Mouse (Mus musculus) limb, embryonic 15.5 days (tissue): ENCODE measurements around the gene Tgfb3. TPM values are rescaled to one million over a fixed set of nuclear protein-coding genes. Genes with fewer than 3 reads are reported as not detected.
A peak's percentile ranks its signal among the peaks of the same experiment; 100 is the strongest.

Experiments used
- ATAC-seq: fragments of 200-750 bp; cut with Nextera tagmentation; 2 replicates; pipeline ENCODE4 v1.8.0; 2017; ENCODE audit warnings: low read depth, moderate TSS enrichment; ENCODE audit not compliant: insufficient number of reproducible peaks, low FRiP score, low TSS enrichment
- H3K27ac ChIP-seq: fragments of 300-500 bp; sonication (generic); 2 replicates; pipeline ENCODE4 v1.5.1; 2015; ENCODE audit warnings: moderate library complexity, mild to moderate bottlenecking, inconsistent platforms
- H3K27me3 ChIP-seq: fragments of 300-500 bp; sonication (generic); 2 replicates; pipeline ENCODE4 v1.6.1; 2015; ENCODE audit warnings: inconsistent platforms
- H3K36me3 ChIP-seq: fragments of 300-500 bp; sonication (generic); 2 replicates; pipeline ENCODE4 v1.6.1; 2015; ENCODE audit warnings: inconsistent platforms
- H3K4me1 ChIP-seq: fragments of 300-500 bp; sonication (generic); 2 replicates; pipeline ENCODE4 v1.6.1; 2015; ENCODE audit warnings: inconsistent platforms
- H3K4me2 ChIP-seq: fragments of 300-500 bp; sonication (generic); 2 replicates; pipeline ENCODE4 v1.6.1; 2015; ENCODE audit warnings: mild to moderate bottlenecking, inconsistent platforms
- H3K4me3 ChIP-seq: fragments of 300-500 bp; sonication (generic); 2 replicates; pipeline ENCODE4 v1.5.1; 2015; ENCODE audit warnings: mild to moderate bottlenecking, inconsistent platforms
- H3K9ac ChIP-seq: fragments of 300-500 bp; sonication (generic); 2 replicates; pipeline ENCODE4 v1.6.1; 2015; ENCODE audit warnings: inconsistent platforms
- H3K9me3 ChIP-seq: fragments of 300-500 bp; sonication (generic); 2 replicates; pipeline ENCODE4 v1.6.1; 2016; ENCODE audit warnings: inconsistent platforms
- WGBS: fragments of 180-500 bp; shearing (Covaris S2); methylation state at CpG from one replicate; pipeline ENCODE4 v1.1.7; 2015; 5-methylcytosine and 5-hydroxymethylcytosine counted together
- polyA plus RNA-seq: library from polyadenylated mRNA; unstranded; fragments of >200 nt; fragmentation: Nextera tagmentation; extraction: Ambion mirVana; gene quantifications from 2 replicates; pipeline ENCODE4 v1.2.1, GENCODE M21; 2015

Gene Tgfb3
- polyA plus RNA-seq, 1 experiment from 2014 or later, result 102 TPM

GRCm38 (mm10) chr12:86102686-86103085 is 23.8 kb upstream of the Tgfb3 start:
- H3K9ac ChIP-seq, result no peak overlapping the region
- no peaks in the 10 kb centered on the region for H3K9me3 ChIP-seq
- H3K27ac ChIP-seq, result peak overlapping the region; percentile 5; the same call in 1 of the 2 replicates
- 61% methylated on average over 8 of the region's 8 CpGs for WGBS
- no peaks in the 10 kb centered on the region for H3K27me3 ChIP-seq
- H3K4me1 ChIP-seq, result peaks cover 37% of the 10 kb centered on the region
- H3K36me3 ChIP-seq, result 0 out of 2 replicates have a peak, but pooled peaks cover 3% of the 10 kb centered on the region
- H3K4me2 ChIP-seq, result no peak overlapping the region
- H3K4me3 ChIP-seq, result no peak overlapping the region
- ATAC-seq, result no peak

GRCm38 (mm10) chr12:86100711-86101110 is 21.9 kb upstream of the Tgfb3 start:
- no peak overlapping the region for H3K4me2 ChIP-seq
- H3K27ac ChIP-seq, result peak overlapping the region; percentile 50; the same call in 1 of the 2 replicates

GRCm38 (mm10) chr12:86097781-86098180 is 18.9 kb upstream of the Tgfb3 start:
- no peak overlapping the region for H3K4me2 ChIP-seq
- no peak overlapping the region for H3K4me3 ChIP-seq
- ATAC-seq, result no peak
- no peaks in the 10 kb centered on the region for H3K27me3 ChIP-seq
- H3K36me3 ChIP-seq, result peaks cover 6% of the 10 kb centered on the region; the same call in 1 of the 2 replicates
- H3K9ac ChIP-seq, result no peak overlapping the region
- H3K27ac ChIP-seq, result no peak overlapping the region
- peaks cover 18% of the 10 kb centered on the region for H3K4me1 ChIP-seq
- WGBS, result 73% methylated on average over 11 of the region's 11 CpGs
- H3K9me3 ChIP-seq, result no peaks in the 10 kb centered on the region

More at GRCm38 (mm10) chr12:86100711-86101110, 21.9 kb upstream of the Tgfb3 start:
- 28% methylated on average over 3 of the region's 3 CpGs for WGBS
- no peaks in the 10 kb centered on the region for H3K27me3 ChIP-seq
- H3K4me1 ChIP-seq, result peaks cover 37% of the 10 kb centered on the region
- ATAC-seq, result no peak
- no peak overlapping the region for H3K9ac ChIP-seq
- H3K36me3 ChIP-seq, result peaks cover 4% of the 10 kb centered on the region; the same call in 1 of the 2 replicates
- no peak overlapping the region for H3K4me3 ChIP-seq
- no peaks in the 10 kb centered on the region for H3K9me3 ChIP-seq

DNA sequence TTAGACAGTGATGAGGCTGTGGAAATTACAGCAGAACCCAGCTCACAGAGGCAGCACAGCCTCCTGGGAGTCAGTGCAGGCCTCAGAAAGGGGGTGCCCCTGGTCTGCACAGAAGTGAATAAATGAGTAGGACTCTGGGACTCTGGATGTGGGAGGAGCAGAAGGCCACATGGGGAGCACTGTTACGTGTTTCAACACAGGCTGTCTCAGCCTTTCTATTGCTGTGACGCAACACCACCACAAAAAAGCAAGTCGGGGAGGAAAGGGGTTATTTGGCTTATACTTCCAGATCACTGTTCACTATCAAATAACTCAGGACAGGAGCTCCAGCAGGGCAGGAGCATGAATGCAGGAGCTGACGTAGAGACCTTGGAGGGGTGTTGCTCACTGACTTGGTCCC is 17.0 kb upstream of the Tgfb3 start:
- Histone ChIP-seq H3K4me2 (no peak overlapping the region), H3K9me3 (no peaks in the 10 kb centered on the region), H3K27ac (no peak overlapping the region), H3K36me3 (peaks cover 8% of the 10 kb centered on the region; the same call in 1 of the 2 replicates), H3K4me3 (no peak overlapping the region), H3K27me3 (no peaks in the 10 kb centered on the region), H3K4me1 (peaks cover 14% of the 10 kb centered on the region), H3K9ac (no peak overlapping the region)
- WGBS, result 89% methylated on average over 4 of the region's 4 CpGs
- no peak for ATAC-seq

GRCm38 (mm10) chr12:86094075-86094474 is 15.2 kb upstream of the Tgfb3 start:
- WGBS, result 89% methylated on average over 4 of the region's 4 CpGs
- H3K9me3 ChIP-seq, result no peaks in the 10 kb centered on the region
- H3K36me3 ChIP-seq, result peaks cover 17% of the 10 kb centered on the region
- no peak overlapping the region for H3K9ac ChIP-seq
- H3K4me3 ChIP-seq, result no peak overlapping the region
- no peak overlapping the region for H3K4me2 ChIP-seq
- H3K4me1 ChIP-seq, result peaks cover 10% of the 10 kb centered on the region
- ATAC-seq, result no peak
- H3K27me3 ChIP-seq, result no peaks in the 10 kb centered on the region
- no peak overlapping the region for H3K27ac ChIP-seq

GRCm38 (mm10) chr12:86091601-86092132 is 12.8 kb upstream of the Tgfb3 start:
- H3K4me1 ChIP-seq, result peaks cover 6% of the 10 kb centered on the region
- no peak overlapping the region for H3K4me3 ChIP-seq
- WGBS, result 45% methylated on average over 18 of the region's 18 CpGs
- H3K27ac ChIP-seq, result peak overlapping the region; percentile 14; the same call in 1 of the 2 replicates
- peaks cover 19% of the 10 kb centered on the region for H3K36me3 ChIP-seq
- no peaks in the 10 kb centered on the region for H3K27me3 ChIP-seq
- H3K9me3 ChIP-seq, result no peaks in the 10 kb centered on the region
- no peak overlapping the region for H3K9ac ChIP-seq
- ATAC-seq, result 0 out of 2 replicates have a peak, but pooled peaks have one; percentile 30
- H3K4me2 ChIP-seq, result no peak overlapping the region

DNA sequence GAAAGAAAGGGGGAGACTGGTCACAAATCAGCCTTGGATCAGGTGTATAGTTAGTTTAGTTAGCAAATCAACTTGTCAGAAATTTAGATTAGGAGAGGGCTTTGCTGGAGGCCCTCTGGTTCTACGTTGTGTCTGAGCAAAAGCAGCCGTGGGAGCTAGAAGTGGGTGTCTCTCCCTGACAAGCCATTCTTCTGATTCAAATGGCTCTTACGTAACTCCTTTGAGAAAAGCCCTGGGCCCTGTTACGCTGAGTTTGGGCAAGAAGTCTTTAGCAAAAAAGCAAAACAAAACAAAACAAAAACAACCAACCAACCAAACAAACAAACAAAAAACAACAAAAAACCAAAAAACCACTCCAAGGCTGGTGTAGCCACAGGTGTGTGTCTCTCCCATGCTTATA is 11.9 kb upstream of the Tgfb3 start:
- ATAC-seq, result no peak
- Histone ChIP-seq H3K9ac (no peak overlapping the region), H3K36me3 (peaks cover 22% of the 10 kb centered on the region), H3K9me3 (no peaks in the 10 kb centered on the region), H3K27ac (no peak overlapping the region), H3K4me3 (no peak overlapping the region), H3K4me2 (no peak overlapping the region), H3K27me3 (no peaks in the 10 kb centered on the region), H3K4me1 (peaks cover 6% of the 10 kb centered on the region)
- 71% methylated on average over 4 of the region's 4 CpGs for WGBS

- 71% methylated on average over 7 of the region's 7 CpGs for WGBS
- no peak for ATAC-seq
- Histone ChIP-seq H3K9ac (no peak overlapping the region), H3K4me2 (no peak overlapping the region), H3K36me3 (peaks cover 21% of the 10 kb centered on the region), H3K9me3 (no peaks in the 10 kb centered on the region), H3K27me3 (no peaks in the 10 kb centered on the region), H3K27ac (no peak overlapping the region), H3K4me1 (peaks cover 10% of the 10 kb centered on the region), H3K4me3 (no peak overlapping the region)
Measured at GRCm38 (mm10) chr12:86088042-86088441, 9.2 kb upstream of the Tgfb3 start.

- no peaks in the 10 kb centered on the region for H3K9me3 ChIP-seq
- H3K27ac ChIP-seq, result no peak overlapping the region
- WGBS, result 71% methylated on average over 8 of the region's 8 CpGs
- peaks cover 12% of the 10 kb centered on the region for H3K4me1 ChIP-seq
- no peak overlapping the region for H3K9ac ChIP-seq
- peaks cover 18% of the 10 kb centered on the region for H3K36me3 ChIP-seq
- no peak overlapping the region for H3K4me2 ChIP-seq
- H3K4me3 ChIP-seq, result no peak overlapping the region
- H3K27me3 ChIP-seq, result no peaks in the 10 kb centered on the region
- no peak for ATAC-seq
Measured at GRCm38 (mm10) chr12:86086550-86086949, 7.7 kb upstream of the Tgfb3 start.

- H3K27me3 ChIP-seq, result no peaks in the 10 kb centered on the region
- H3K27ac ChIP-seq, result no peak overlapping the region
- H3K4me1 ChIP-seq, result peaks cover 7% of the 10 kb centered on the region
- H3K9ac ChIP-seq, result no peak overlapping the region
- H3K36me3 ChIP-seq, result peaks cover 18% of the 10 kb centered on the region
- H3K9me3 ChIP-seq, result no peaks in the 10 kb centered on the region
- WGBS, result 77% methylated on average over 7 of the region's 7 CpGs
- no peak for ATAC-seq
- H3K4me2 ChIP-seq, result no peak overlapping the region
- no peak overlapping the region for H3K4me3 ChIP-seq
Measured at GRCm38 (mm10) chr12:86085873-86086272, 7.0 kb upstream of the Tgfb3 start.

DNA sequence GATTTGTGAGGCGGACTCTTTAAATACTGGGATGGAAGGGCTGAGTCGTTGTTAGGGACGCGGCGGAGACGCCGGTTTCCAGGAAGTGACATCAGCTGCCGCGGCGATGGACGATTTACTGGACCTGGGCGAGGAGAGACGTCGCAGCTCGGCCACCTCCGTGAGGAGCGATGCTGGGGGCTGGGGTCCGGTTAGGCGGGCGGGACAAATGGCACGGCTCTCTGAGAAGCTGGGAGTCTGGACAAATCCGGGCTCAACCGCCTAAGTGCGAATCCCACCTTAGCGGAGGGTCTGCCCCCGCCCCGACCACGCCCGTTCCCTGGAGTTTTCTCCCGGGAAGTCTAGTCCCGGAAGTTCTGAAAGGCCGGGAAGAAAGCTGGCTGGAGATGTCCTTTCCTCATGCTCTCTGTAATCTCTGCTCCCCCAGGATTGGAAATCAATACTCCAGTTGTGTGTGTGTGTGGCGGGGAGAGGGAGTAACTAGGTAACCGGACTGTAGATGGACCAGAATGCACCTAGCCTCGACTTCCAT is 3.7 kb upstream of the Tgfb3 start, which contains the start of gene Ift43:
Gene Ift43 (plus strand): TSS at position 61 of the 532 bp plus-strand sequence.
- ATAC-seq, result no peak
- under 1% methylated on average over 35 of the region's 35 CpGs for WGBS
- H3K36me3 ChIP-seq, result 0 out of 2 replicates have a peak, but pooled peaks cover 4% of the 10 kb centered on the region

DNA sequence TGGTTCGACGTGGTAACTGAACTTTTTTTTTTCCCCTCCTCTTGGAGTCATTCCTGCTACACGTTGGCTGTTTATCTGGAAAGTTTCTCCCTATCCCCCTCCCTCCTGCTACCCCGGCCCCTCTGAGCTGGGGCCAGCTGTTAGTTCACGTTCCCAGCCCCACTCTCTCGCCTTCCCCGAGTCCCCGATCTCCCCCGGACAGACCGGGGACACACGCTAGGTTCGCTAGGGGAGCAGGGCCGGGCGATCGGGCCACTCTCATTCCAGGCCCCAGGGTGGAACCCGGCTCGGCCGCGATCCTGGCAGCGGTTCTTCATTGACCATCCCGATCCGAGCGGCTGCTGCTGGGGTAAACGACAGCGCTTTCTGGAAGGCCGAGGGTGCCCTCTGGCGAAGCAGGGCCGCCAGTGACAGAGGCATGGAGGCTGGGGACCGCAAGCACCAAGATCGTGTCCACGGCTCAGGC is 394 bp upstream of the Tgfb3 start:
- no peaks in the 10 kb centered on the region for H3K27me3 ChIP-seq
- peaks cover 7% of the 10 kb centered on the region; the same call in 1 of the 2 replicates for H3K36me3 ChIP-seq
- peak; percentile 80 for ATAC-seq
- under 1% methylated on average over 31 of the region's 31 CpGs for WGBS
- H3K27ac ChIP-seq, result peak overlapping the region; percentile 100
- H3K9me3 ChIP-seq, result no peaks in the 10 kb centered on the region
- peak overlapping the region; percentile 59 for H3K9ac ChIP-seq
- peak overlapping the region; percentile 80 for H3K4me2 ChIP-seq
- peak overlapping the region; percentile 57 for H3K4me3 ChIP-seq
- peaks cover 43% of the 10 kb centered on the region for H3K4me1 ChIP-seq

More for the DNA sequence above, 3.7 kb upstream of the Tgfb3 start, which contains the start of gene Ift43:
- H3K4me2 ChIP-seq, result peak within 1 kb of the TSS; percentile 73
- H3K9me3 ChIP-seq, result no peaks in the 10 kb centered on the region
- H3K9ac ChIP-seq, result peak within 1 kb of the TSS; percentile 56
- peak within 1 kb of the TSS; percentile 70 for H3K4me3 ChIP-seq
- H3K27me3 ChIP-seq, result no peaks in the 10 kb centered on the region
- H3K4me1 ChIP-seq, result peaks cover 15% of the 10 kb centered on the region
- peak within 1 kb of the TSS; percentile 69; the same call in 1 of the 2 replicates for H3K27ac ChIP-seq
